14 mouse cellular contexts compared by ENCODE assay signal in the genomic region with DNA sequence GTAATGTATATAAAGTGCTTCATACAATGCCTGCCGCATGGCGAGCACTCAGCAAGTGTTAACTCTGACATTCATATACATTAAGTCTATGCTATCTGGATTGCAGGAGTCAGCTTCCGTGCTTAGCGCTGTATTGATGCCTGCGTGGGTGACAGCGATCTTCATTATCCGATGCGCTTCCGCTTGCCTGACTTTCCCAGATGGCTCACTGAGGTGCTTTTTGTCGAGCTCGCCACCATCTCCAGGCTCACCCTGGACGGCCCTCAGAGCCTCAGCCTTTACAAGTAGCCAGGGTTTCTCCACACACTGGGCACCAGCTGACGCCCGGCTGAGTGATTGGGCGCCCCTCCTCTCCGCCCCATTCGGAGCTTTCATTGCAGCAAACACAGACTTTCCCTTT. TPM values are rescaled to one million over a fixed set of nuclear protein-coding genes. Genes with fewer than 3 reads are reported as not detected.
DNase-seq lines count a peak whose midpoint lies in the region; ATAC-seq lines count a peak whose summit lies in the region.
"Had no signal": no experiment of that assay in that cellular context is flagged by ENCODE, and none has a peak within 500 bp of the region (broad histone marks: within the 10 kb centered on the region; RNA-seq: fewer than 3 reads in every experiment).

No protein-coding gene starts in this region.

- H3K27me3 ChIP-seq in hindbrain, embryonic 16.5 days (replicated peaks; ENCODE audit: control insufficient read depth, insufficient read depth, low read length) = no peaks in the 10 kb centered on the region
- no peaks in the 10 kb centered on the region for H3K27me3 ChIP-seq in neural tube, embryonic 12.5 days (replicated peaks)
- H3K27me3 ChIP-seq: liver, embryonic 15.5 days had no signal

- no peak overlapping the region for H3K27ac ChIP-seq in hindbrain, embryonic 16.5 days (ENCODE audit: low read depth, low read length)
- H3K27ac ChIP-seq in neural tube, embryonic 12.5 days = no peak overlapping the region
- H3K27ac ChIP-seq: heart, adult 2 months; liver, embryonic 15.5 days had no signal

- DNase-seq in frontal cortex, postnatal 36 days (ENCODE audit: low spot score in 2 of 2) = no peak
- DNase-seq in embryo, embryonic 10.5 days (ENCODE audit: low spot score) = peak; percentile 47
- DNase-seq in adrenal gland, adult 18-20 months (ENCODE audit: low spot score in 2 of 2) = no peak
- DNase-seq in spleen, postnatal 14 days (ENCODE audit: low spot score in 2 of 2) = no peak
- DNase-seq in left cerebral cortex, postnatal 36 days (ENCODE audit: low spot score in 2 of 2) = no peak
- DNase-seq: adrenal gland, adult 8-10 months; B cell, adult 2 months; heart, adult 2 months; kidney, adult 18-20 months had no signal

- peak overlapping the region; percentile 33; the same call in 1 of the 2 replicates for H3K9ac ChIP-seq in hindbrain, embryonic 16.5 days (ENCODE audit: low read depth, low read length)
- H3K9ac ChIP-seq in neural tube, embryonic 12.5 days = no peak overlapping the region
- H3K9ac ChIP-seq: liver, embryonic 15.5 days had no signal

- intact Hi-C loops in left cerebral cortex, postnatal 36 days (cut with DNase I) = no loop called here

- peak overlapping the region; percentile 49 for H3K4me2 ChIP-seq in hindbrain, embryonic 16.5 days (ENCODE audit: low read length)
- H3K4me2 ChIP-seq in neural tube, embryonic 12.5 days (replicated peaks) = peak overlapping the region; percentile 43
- H3K4me2 ChIP-seq: liver, embryonic 15.5 days had no signal

- peaks cover 6% of the 10 kb centered on the region; the same call in 1 of the 2 replicates for H3K4me1 ChIP-seq in hindbrain, embryonic 16.5 days (ENCODE audit: control insufficient read depth, insufficient read depth, low read depth, low read length)
- peaks cover 18% of the 10 kb centered on the region for H3K4me1 ChIP-seq in neural tube, embryonic 12.5 days
- H3K4me1 ChIP-seq: liver, embryonic 15.5 days had no signal

- WGBS in hindbrain, embryonic 16.5 days = 33% methylated on average over 17 of the region's 17 CpGs
- WGBS in neural tube, embryonic 12.5 days = 34% methylated on average over 17 of the region's 17 CpGs

- peak; percentile 57 for ATAC-seq in frontal cortex, adult (ENCODE audit: low TSS enrichment)
- ATAC-seq in hindbrain, embryonic 16.5 days = peak; percentile 74
- peak; percentile 51 for ATAC-seq in neural tube, embryonic 12.5 days (ENCODE audit: low FRiP score, low read depth)

- no peaks in the 10 kb centered on the region for H3K9me3 ChIP-seq in hindbrain, embryonic 16.5 days (ENCODE audit: control insufficient read depth, low read length)
- H3K9me3 ChIP-seq in neural tube, embryonic 12.5 days = 0 out of 2 replicates have a peak, but pooled peaks cover 3% of the 10 kb centered on the region
- H3K9me3 ChIP-seq: liver, embryonic 15.5 days had no signal

- no peaks in the 10 kb centered on the region for H3K36me3 ChIP-seq in hindbrain, embryonic 16.5 days (ENCODE audit: control insufficient read depth, insufficient read depth, low read length)
- no peaks in the 10 kb centered on the region for H3K36me3 ChIP-seq in neural tube, embryonic 12.5 days
- H3K36me3 ChIP-seq: liver, embryonic 15.5 days had no signal

- H3K4me3 ChIP-seq in hindbrain, embryonic 16.5 days (ENCODE audit: low read length) = peak overlapping the region; percentile 15
- H3K4me3 ChIP-seq in neural tube, embryonic 12.5 days = no peak overlapping the region
- H3K4me3 ChIP-seq: erythroblast, embryonic 14.5 days; heart, adult 2 months; liver, embryonic 15.5 days had no signal

RNA-seq across cellular contexts. Expression of a gene that starts 26.3 kb away (rescaled TPM):
- 57.4 and 68.0 TPM in 2 replicates for polyA plus RNA-seq in hindbrain, embryonic 16.5 days (2015; fragmentation: Nextera tagmentation; extraction: Ambion mirVana)
- polyA plus RNA-seq in neural tube, embryonic 12.5 days (2016; fragmentation: Nextera tagmentation; extraction: Ambion mirVana) = 60.9 and 72.2 TPM in 2 replicates
- 10 to 100 TPM; 10.7 to 12.8 TPM for total RNA-seq in adrenal gland, adult 18-20 months (2021)
- total RNA-seq in left cerebral cortex, postnatal 36 days (2021) = 10 to 100 TPM; 42.2 to 53.0 TPM
